Mouse (Mus musculus) adrenal gland, adult 18-20 months (tissue): ENCODE measurements at regions not wholly inside any gene's neighbourhood (a gene's known extent, or its start where the extent isn't known, plus 50 kb on each side); places are given as distances from the start of the nearest gene placed in this dataset.

Experiments used
- DNase-seq, 2 experiments: peaks; one replicate each; pipeline ENCODE4 v3.0.0; 2021 to 2022; ENCODE audit warnings: low spot score in 2 of 2

GRCm38 (mm10) chr3:50813760-50814400, 370.5 kb upstream of the Slc7a11 start:
- no peak for DNase-seq

GRCm38 (mm10) chr3:50815716-50816115, 372.3 kb upstream of the Slc7a11 start:
- DNase-seq: no peak

- DNase-seq: no peak
Observed at GRCm38 (mm10) chr3:50816479-50816878, 373.1 kb upstream of the Slc7a11 start.

GRCm38 (mm10) chr3:50817361-50817760, 373.9 kb upstream of the Slc7a11 start:
- DNase-seq: no peak

- no peak for DNase-seq
Observed at GRCm38 (mm10) chr3:50820776-50821175, 377.4 kb upstream of the Slc7a11 start.

GRCm38 (mm10) chr3:50825534-50826423, 382.4 kb upstream of the Slc7a11 start:
- no peak for DNase-seq

GRCm38 (mm10) chr3:50826424-50826819, 383.0 kb upstream of the Slc7a11 start:
- no peak for DNase-seq

GRCm38 (mm10) chr3:50829211-50829610, 385.8 kb upstream of the Slc7a11 start:
- DNase-seq: no peak

- DNase-seq: no peak
Observed at GRCm38 (mm10) chr3:50830446-50830845, 387.0 kb upstream of the Slc7a11 start.

GRCm38 (mm10) chr3:50830926-50831325, 387.5 kb upstream of the Slc7a11 start:
- DNase-seq: no peak

- DNase-seq: no peak
Observed at GRCm38 (mm10) chr3:50842216-50842615, 382.0 kb upstream of the Noct start.

- no peak for DNase-seq
Observed at GRCm38 (mm10) chr3:50844835-50845301, 379.4 kb upstream of the Noct start.

GRCm38 (mm10) chr3:50845311-50845710, 378.9 kb upstream of the Noct start:
- no peak for DNase-seq

- DNase-seq: no peak
Observed at GRCm38 (mm10) chr3:50848528-50848927, 375.7 kb upstream of the Noct start.

- no peak for DNase-seq
Observed at GRCm38 (mm10) chr3:50851083-50851637, 373.1 kb upstream of the Noct start.

GRCm38 (mm10) chr3:50867105-50867504, 357.1 kb upstream of the Noct start:
- no peak for DNase-seq

GRCm38 (mm10) chr3:50869211-50869610, 355.0 kb upstream of the Noct start:
- no peak for DNase-seq

- DNase-seq: no peak
Observed at GRCm38 (mm10) chr3:50879050-50879449, 345.2 kb upstream of the Noct start.

- no peak for DNase-seq
Observed at GRCm38 (mm10) chr3:50879595-50879994, 344.7 kb upstream of the Noct start.

- no peak for DNase-seq
Observed at GRCm38 (mm10) chr3:50881437-50882248, 342.6 kb upstream of the Noct start.

GRCm38 (mm10) chr3:50882249-50882733, 342.0 kb upstream of the Noct start:
- DNase-seq: no peak
